Mouse (Mus musculus): ENCODE data around the gene Gm1673.

DNA sequence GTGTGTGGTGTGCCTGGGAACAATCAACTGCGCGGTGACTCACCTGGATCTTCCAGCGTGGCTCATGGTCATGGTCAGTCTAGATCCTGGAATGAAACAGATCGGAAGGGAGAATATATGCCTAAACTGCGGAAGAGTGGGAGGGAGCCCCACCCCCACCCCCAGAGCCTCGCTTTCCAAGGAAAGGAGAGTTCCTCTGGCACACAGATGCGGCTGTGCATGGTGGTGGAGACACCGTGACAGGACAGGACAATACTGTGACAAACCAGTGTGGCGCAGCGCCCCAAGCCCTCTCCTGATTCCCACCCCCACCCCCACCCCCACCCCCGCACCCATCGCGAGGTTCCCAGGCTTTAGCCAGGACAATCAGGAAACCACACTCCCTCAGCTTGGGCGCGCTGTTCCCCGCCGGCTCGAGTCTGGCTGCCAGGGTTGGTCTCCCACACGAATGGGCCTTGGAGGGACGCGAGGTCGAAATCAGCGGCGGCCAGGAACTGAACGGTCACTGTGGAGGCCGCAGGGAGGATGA lies 438 bp upstream of the Gm1673 start:
- TF ChIP-seq CTCF (IDR thresholded peaks at IDR 0.05; ENCODE audit: control insufficient read depth, insufficient read depth, insufficient read length), result no peak
- TF ChIP-seq MYOD1 (IDR thresholded peaks at IDR 0.05; ENCODE audit: control insufficient read depth, insufficient read length, low read depth), result no peak

Measured in C2C12 (cell line).